Mouse (Mus musculus) liver, postnatal 0 days (tissue): ENCODE measurements around the gene Ccl12. TPM values are rescaled to one million over a fixed set of nuclear protein-coding genes. Genes with fewer than 3 reads are reported as not detected.

Experiments used
- ATAC-seq: fragments of 200-750 bp; cut with Nextera tagmentation; 2 replicates; pipeline ENCODE4 v1.8.0; 2017; ENCODE audit warnings: mild to moderate bottlenecking, moderate library complexity
- DNase-seq: peaks from one replicate; pipeline ENCODE4 v3.0.0-alpha.2; 2016
- H3K27ac ChIP-seq: fragments of 300-500 bp; sonication (generic); 2 replicates; pipeline ENCODE4 v1.5.1; 2014; ENCODE audit warnings: antibody characterized with exemption, moderate library complexity, mild to moderate bottlenecking, low read depth
- H3K27me3 ChIP-seq: fragments of 300-500 bp; sonication (generic); 2 replicates; pipeline ENCODE4 v1.6.1; 2014; ENCODE audit warnings: low read length, control low read depth, mixed read lengths; ENCODE audit not compliant: insufficient read depth
- H3K36me3 ChIP-seq: fragments of 300-500 bp; sonication (generic); replicated peaks from 2 replicates; pipeline ENCODE4 v1.6.1; 2014; ENCODE audit warnings: mild to moderate bottlenecking, control low read depth, low read length, moderate library complexity, mixed read lengths; ENCODE audit not compliant: insufficient read depth
- H3K4me1 ChIP-seq: fragments of 300-500 bp; sonication (generic); 2 replicates; pipeline ENCODE4 v1.6.1; 2014; ENCODE audit warnings: antibody characterized with exemption, mild to moderate bottlenecking, control low read depth; ENCODE audit not compliant: insufficient read depth
- H3K4me2 ChIP-seq: fragments of 300-500 bp; sonication (generic); 2 replicates; pipeline ENCODE4 v1.6.1; 2014; ENCODE audit warnings: low read depth, mild to moderate bottlenecking, low read length, moderate library complexity, mixed read lengths
- H3K4me3 ChIP-seq: fragments of 300-500 bp; sonication (generic); 2 replicates; pipeline ENCODE4 v1.5.1; 2014; ENCODE audit warnings: low read depth, low read length
- H3K9ac ChIP-seq: fragments of 300-500 bp; sonication (generic); replicated peaks from 2 replicates; pipeline ENCODE4 v1.6.1; 2014; ENCODE audit warnings: mild to moderate bottlenecking, moderate library complexity
- H3K9me3 ChIP-seq: fragments of 300-500 bp; sonication (generic); 2 replicates; pipeline ENCODE4 v1.6.1; 2016; ENCODE audit warnings: mild to moderate bottlenecking, control low read depth, low read length, mixed read lengths
- CTCF ChIP-seq: sonication (generic); IDR thresholded peaks from 2 replicates; pipeline ENCODE4 v1.5.1; 2016; ENCODE audit warnings: antibody characterized with exemption, low read depth
- EP300 ChIP-seq: IDR thresholded peaks from 2 replicates; pipeline ENCODE4 v1.6.1; 2016; ENCODE audit warnings: antibody characterized with exemption, low read depth, mild to moderate bottlenecking
- WGBS: fragments of 180-500 bp; shearing (Covaris S2); extraction: QIAGEN DNeasy Blood & Tissue Kit; methylation state at CpG from one replicate; pipeline ENCODE4 v1.1.7; 2014; ENCODE audit not compliant: insufficient replicate concordance; 5-methylcytosine and 5-hydroxymethylcytosine counted together
- polyA plus RNA-seq: library from polyadenylated mRNA; unstranded; fragments of >200 nt; fragmentation: Nextera tagmentation; extraction: Ambion mirVana; gene quantifications from 2 replicates; pipeline ENCODE4 v1.2.1, GENCODE M21; 2015

Gene Ccl12
- polyA plus RNA-seq, 1 experiment from 2014 or later: 0.88 TPM

- no peak overlapping the region for H3K4me2 ChIP-seq
- no peaks in the 10 kb centered on the region for H3K36me3 ChIP-seq
- H3K27me3 ChIP-seq: no peaks in the 10 kb centered on the region
- WGBS: 68% methylated on average over 10 of the region's 10 CpGs
- H3K9me3 ChIP-seq: no peaks in the 10 kb centered on the region
- DNase-seq: no peak
- no peak overlapping the region for H3K4me3 ChIP-seq
- TF ChIP-seq EP300: no peak
- no peak for TF ChIP-seq CTCF
- no peaks in the 10 kb centered on the region for H3K4me1 ChIP-seq
- no peak overlapping the region for H3K9ac ChIP-seq
- H3K27ac ChIP-seq: 0 out of 2 replicates have a peak overlapping the region, but pooled peaks have one; percentile 36
- no peak for ATAC-seq
Observed at GRCm38 (mm10) chr11:82099511-82100323, 1.9 kb upstream of the Ccl12 start.

DNA sequence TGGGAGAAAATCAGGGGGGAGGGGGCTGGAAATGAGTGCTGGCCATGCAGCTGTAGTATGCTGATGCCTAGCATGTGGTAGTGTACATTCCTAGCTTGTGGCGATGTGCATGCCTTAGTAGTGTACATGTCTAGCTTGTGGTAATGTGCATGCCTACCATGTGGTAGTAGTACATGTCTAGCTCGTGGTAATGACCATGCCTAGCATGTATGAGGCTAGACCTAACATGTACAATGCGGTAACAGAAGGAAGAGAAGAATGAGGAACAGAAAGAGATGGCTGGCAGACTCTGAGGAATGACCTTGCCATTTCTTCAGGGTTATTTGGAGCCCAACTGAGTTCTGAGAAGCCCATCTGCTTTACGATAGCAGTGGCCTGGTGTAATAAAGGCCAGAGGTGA is 558 bp upstream of the Ccl12 start:
- H3K27ac ChIP-seq: no peak overlapping the region
- no peak overlapping the region for H3K4me3 ChIP-seq
- H3K4me2 ChIP-seq: no peak overlapping the region
- no peaks in the 10 kb centered on the region for H3K9me3 ChIP-seq
- no peak overlapping the region for H3K9ac ChIP-seq
- no peak; the same call in 1 of the 2 replicates for ATAC-seq
- H3K36me3 ChIP-seq: no peaks in the 10 kb centered on the region
- H3K27me3 ChIP-seq: no peaks in the 10 kb centered on the region
- WGBS: 64% methylated on average over 4 of the region's 4 CpGs
- DNase-seq: no peak
- TF ChIP-seq EP300 (no peak), CTCF (no peak)
- H3K4me1 ChIP-seq: no peaks in the 10 kb centered on the region

DNA sequence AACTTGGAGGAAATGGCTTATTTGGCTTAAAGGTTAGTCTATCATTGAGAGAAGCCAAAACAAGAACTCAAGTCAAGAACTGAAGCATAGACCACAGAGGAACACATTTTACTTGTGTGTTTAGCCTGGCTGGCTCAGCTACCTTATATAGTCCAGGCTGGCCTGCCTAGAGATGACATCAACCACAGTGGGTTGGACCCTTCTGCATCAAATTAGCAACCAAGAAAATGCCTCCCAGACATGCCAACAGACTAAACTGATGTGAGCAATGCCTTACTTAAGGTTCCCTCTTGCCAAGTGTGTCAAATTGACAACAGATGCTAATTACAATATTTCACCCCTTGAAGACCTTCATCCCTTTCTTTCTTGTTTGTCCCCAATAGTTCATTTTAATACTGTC is 8.0 kb downstream of the Ccl12 start:
- no peak overlapping the region for H3K9ac ChIP-seq
- H3K9me3 ChIP-seq: no peaks in the 10 kb centered on the region
- H3K4me3 ChIP-seq: no peak overlapping the region
- no peaks in the 10 kb centered on the region for H3K4me1 ChIP-seq
- H3K27me3 ChIP-seq: no peaks in the 10 kb centered on the region
- no peak overlapping the region for H3K27ac ChIP-seq
- no peaks in the 10 kb centered on the region for H3K36me3 ChIP-seq
- no peak overlapping the region for H3K4me2 ChIP-seq
- ATAC-seq: no peak
- no peak for TF ChIP-seq CTCF
- DNase-seq: no peak

GRCm38 (mm10) chr11:82110372-82111248 is 9.0 kb downstream of the Ccl12 start:
- WGBS: 63% methylated on average over 6 of the region's 6 CpGs

DNA sequence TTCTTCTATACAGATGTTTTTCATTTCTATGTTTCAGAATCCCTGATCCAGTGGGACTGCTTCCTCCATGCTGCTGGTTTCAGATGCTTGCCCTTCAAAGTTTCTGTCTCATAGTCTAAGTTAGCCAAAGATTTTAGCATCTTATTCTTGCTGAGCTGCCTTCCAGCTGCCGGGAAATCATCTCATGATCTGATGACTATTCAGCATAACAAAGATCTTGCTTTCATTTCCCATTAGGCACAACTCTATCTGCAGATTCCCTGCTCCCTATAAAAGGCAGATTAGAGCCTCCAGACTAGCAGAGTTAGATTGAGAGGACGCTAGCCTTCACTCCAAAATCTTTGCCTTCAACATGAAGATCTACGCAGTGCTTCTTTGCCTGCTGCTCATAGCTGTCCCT is 13.2 kb downstream of the Ccl12 start, which contains the start of gene Ccl8:
TSS of gene Ccl8 (plus strand) at position 301 of the 400 bp plus-strand sequence.
- H3K36me3 ChIP-seq: no peaks in the 10 kb centered on the region
- 71% methylated on average over 3 of the region's 3 CpGs for WGBS
- DNase-seq (no peak), ATAC-seq (no peak)
- no peak within 1 kb of the TSS for H3K27ac ChIP-seq
- H3K4me3 ChIP-seq: no peak within 1 kb of the TSS
- no peaks in the 10 kb centered on the region for H3K4me1 ChIP-seq
- no peak within 1 kb of the TSS for H3K4me2 ChIP-seq
- TF ChIP-seq CTCF: no peak
- TF ChIP-seq EP300: no peak
- no peak within 1 kb of the TSS for H3K9ac ChIP-seq
- no peaks in the 10 kb centered on the region for H3K27me3 ChIP-seq
- H3K9me3 ChIP-seq: no peaks in the 10 kb centered on the region

More at GRCm38 (mm10) chr11:82110372-82111248, 9.0 kb downstream of the Ccl12 start:
- H3K4me1 ChIP-seq: no peaks in the 10 kb centered on the region
- DNase-seq (no peak), ATAC-seq (no peak)
- no peaks in the 10 kb centered on the region for H3K9me3 ChIP-seq
- H3K27ac ChIP-seq: no peak overlapping the region
- no peak overlapping the region for H3K9ac ChIP-seq
- no peaks in the 10 kb centered on the region for H3K27me3 ChIP-seq
- no peak overlapping the region for H3K4me3 ChIP-seq
- H3K4me2 ChIP-seq: no peak overlapping the region
- TF ChIP-seq EP300: no peak
- TF ChIP-seq CTCF: no peak
- no peaks in the 10 kb centered on the region for H3K36me3 ChIP-seq

DNA sequence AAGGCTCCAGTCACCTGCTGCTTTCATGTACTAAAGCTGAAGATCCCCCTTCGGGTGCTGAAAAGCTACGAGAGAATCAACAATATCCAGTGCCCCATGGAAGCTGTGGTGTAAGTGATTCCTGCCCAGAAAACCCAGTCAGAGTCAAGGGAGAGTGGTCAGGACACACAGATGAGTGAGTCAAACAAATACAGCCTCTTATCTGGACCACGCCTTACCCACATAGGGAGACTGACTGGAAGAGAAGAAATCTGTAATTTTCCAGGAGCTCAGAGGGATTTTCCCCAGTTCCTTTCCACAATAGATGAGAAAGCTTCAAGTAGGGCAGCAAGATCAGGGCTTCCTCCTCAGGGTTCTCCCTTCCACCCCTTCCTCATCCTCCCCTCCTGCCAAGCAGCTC is 14.4 kb downstream of the Ccl12 start:
- no peak overlapping the region for H3K4me3 ChIP-seq
- H3K36me3 ChIP-seq: no peaks in the 10 kb centered on the region
- no peak overlapping the region for H3K27ac ChIP-seq
- no peak overlapping the region for H3K4me2 ChIP-seq
- H3K27me3 ChIP-seq: no peaks in the 10 kb centered on the region
- no peak for ATAC-seq
- TF ChIP-seq CTCF: no peak
- TF ChIP-seq EP300: no peak
- 69% methylated on average over 3 of the region's 3 CpGs for WGBS
- no peak overlapping the region for H3K9ac ChIP-seq
- no peak for DNase-seq
- H3K9me3 ChIP-seq: no peaks in the 10 kb centered on the region
- H3K4me1 ChIP-seq: no peaks in the 10 kb centered on the region
